Mouse (Mus musculus): Measurements from ENCODE around the gene Hpcal4. TPM values are rescaled to one million over a fixed set of nuclear protein-coding genes. Genes with fewer than 3 reads are reported as not detected.

Gene Hpcal4
- total RNA-seq, 1 experiment from 2014 or later, result 5.4 TPM

DNA sequence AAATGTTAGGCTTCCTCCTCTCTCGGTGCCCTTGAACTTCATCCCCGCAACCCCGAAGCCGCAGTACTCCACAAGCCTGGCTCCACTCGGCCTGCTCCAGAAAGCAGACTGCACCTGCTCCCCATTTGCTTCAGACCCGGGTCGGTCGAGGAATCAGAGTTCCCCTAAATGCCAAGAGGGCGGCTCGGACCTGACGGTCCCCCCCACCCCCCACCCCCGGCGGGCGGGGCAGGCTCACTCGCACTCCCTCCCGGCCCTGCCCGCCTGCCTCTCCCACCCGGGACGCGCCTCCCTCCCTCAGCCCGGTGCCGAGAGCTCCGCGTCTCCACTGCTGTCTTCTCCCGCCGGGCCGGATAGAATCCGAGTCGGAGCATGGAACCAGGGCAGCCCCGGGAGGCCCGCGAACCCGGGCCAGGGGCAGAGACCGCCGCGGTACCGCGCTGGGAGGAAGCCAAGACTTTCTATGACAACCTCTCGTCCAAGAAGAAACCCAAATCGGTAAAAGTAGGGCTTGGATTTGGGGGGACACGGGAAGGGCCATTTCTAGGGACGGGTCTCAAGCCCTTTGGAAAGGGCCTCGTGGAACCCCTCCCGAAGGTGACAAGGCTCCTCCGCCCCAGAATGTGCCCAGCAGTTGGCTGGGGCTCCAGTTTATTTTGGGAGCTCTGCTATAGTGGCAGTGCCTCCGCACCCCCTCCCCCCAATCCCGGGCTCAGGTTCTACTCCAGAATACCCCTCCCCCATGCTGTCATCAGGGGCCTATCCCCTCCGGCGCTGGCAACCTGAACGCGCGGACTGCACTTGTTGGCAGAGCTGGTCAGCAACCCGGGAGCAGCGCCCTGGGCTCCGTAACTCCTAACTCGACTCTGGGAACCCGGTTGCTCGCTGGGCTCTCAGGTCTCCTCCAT lies 18.4 kb downstream of the Hpcal4 start, which contains the start of gene Nt5c1a:
TSS of gene Nt5c1a (plus strand) at position 319 of the 908 bp plus-strand sequence.
- DNase-seq, result peak; percentile 82

DNA sequence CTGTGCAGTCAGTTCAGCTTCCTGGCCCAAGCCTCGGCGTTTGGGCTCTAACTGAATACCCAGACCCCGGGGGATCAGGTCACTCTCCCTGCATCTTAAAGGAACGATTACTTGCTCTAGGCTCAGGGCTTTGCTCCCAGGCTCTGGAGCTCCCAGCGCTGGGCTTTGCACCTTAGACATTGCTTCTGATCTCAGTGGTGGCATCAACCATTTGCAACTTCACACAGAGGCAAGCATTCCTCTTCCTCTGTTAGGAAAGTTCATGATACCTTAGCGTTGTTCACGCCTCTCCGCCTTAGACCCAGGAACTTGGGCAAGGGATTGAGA lies 19.0 kb downstream of the Hpcal4 start:
- DNase-seq, result no peak

DNA sequence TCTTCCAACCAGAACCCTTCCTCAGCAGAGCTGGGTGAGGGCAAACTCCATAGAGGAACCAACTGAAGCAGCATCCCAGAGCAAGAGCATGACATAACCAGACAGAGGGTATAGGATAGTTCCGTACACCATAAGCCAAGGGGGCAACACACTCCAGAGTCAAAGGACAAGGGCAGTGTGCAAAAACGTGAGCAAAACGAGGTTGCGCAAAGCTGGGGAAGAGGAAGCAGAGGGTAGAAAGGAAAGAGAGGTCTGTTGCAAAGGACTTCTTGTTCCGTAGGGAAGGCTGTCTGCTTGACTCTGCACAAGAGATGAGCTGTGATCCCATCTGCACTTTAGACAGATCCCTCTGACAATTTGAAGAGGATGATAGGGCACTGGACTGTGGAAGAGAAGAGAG lies 24.3 kb downstream of the Hpcal4 start:
- DNase-seq, result no peak

DNA sequence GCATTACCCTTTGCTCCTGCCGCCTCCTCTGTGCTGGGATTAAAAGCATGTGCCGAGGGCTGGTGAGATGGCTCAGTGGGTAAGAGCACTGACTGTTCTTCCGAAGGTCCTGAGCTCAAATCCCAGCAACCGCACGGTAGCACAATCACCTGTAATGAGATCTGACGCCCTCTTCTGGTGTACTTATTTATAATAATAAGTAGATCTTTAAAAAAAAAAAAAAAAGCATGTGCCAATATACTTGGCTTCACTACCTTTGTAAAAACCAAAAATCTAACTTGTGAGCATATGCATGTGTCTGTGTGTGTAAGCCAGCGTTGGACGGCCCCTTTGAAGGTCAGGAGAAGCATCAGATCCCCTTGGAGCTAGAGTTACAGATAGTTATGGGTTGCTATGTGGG lies 28.0 kb downstream of the Hpcal4 start:
- DNase-seq, result no peak

DNA sequence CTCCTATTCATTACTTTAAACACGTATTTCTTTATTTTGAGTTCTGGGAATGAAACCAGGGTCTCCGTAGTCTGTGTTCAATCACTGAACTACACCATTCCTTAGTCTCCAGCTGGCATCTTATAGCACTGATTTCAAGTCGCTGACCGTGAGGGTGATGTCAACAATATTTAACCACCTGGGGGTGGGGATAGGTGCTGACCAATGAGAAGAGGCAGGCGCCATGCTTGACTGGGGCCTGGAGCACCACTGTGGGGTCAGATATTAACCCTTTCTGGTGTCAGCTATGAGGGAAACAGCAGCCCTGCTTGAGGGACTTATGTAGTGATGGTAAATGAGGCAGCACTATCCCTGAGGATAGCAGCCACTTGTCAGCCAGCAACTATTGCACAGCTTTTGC lies 28.4 kb downstream of the Hpcal4 start:
- no peak for DNase-seq

DNA sequence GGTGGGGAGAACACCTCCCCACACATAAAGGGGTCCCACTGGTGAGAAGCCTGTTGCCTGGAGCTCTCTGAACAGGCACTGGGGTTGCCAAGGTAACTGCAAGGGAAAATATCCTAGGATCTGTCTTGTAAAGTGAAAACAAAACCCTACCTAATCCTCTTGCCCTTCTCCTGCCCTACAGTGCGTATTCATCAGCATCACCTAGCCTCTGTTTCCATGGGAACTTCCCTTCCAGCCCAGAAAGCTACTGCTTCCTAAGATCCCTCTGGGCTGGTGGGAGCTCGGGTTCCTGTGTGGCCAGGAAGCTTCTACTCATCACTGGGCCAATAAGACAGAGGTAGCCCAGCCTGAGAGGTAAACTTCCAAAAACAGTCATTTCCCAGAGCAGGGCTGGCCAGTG lies 29.3 kb downstream of the Hpcal4 start:
- no peak for DNase-seq

DNA sequence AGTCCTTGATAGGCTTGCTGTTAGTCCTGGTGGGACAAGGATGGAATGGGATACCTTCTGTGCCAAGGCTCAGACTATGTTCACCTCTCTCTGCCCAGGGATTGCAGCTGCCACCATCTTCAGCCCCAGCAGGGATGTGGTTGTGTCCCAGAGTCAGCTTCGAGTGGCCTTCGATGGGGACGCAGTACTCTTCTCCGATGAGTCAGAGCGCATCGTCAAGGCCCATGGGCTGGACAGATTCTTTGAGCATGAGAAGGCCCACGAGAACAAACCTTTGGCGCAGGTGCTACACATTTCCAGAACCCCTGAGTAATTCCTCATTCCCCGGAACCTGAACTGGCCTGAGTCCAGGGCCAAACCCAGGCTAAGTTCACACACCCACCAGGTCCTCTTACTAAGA lies 30.9 kb downstream of the Hpcal4 start:
- DNase-seq, result peak; percentile 83

DNA sequence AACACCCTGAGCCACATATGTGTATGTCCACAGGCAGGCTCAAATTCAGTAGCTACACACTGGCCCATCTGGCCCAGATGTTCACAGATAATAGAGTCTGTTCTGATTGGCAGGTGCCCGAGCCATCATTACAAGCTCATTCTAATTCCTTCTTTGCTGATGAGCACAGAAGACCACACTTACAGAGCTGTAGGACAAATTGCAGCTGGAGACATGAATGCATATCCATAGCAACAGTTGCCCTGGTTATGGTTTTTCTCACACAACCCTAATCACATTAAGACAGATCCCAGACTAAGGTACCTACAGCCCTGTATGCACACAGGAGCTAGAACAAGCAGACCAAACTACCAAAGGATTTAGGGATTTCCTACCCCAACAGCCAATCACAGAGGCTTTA lies 32.3 kb downstream of the Hpcal4 start:
- DNase-seq, result no peak

DNA sequence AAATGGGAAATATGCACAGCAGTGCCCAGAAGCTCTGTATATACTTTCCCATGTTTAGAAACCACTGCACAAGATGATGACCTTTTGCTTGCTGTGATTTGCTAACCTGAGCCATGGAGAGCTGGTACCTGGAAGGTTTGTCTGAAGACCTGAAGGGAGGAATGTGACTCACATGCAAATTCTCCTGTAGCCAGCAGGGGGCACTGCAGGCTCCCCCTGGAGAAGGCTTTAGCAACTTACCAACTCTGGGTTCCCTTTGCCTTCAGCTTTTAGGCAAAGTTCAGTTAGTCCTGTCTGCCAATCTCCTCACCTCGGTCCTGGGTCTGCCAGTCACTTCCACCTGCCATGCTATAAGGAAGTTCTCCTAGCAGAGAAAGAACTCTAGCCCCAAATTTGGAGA lies 33.8 kb downstream of the Hpcal4 start:
- peak; percentile 76 for DNase-seq

DNA sequence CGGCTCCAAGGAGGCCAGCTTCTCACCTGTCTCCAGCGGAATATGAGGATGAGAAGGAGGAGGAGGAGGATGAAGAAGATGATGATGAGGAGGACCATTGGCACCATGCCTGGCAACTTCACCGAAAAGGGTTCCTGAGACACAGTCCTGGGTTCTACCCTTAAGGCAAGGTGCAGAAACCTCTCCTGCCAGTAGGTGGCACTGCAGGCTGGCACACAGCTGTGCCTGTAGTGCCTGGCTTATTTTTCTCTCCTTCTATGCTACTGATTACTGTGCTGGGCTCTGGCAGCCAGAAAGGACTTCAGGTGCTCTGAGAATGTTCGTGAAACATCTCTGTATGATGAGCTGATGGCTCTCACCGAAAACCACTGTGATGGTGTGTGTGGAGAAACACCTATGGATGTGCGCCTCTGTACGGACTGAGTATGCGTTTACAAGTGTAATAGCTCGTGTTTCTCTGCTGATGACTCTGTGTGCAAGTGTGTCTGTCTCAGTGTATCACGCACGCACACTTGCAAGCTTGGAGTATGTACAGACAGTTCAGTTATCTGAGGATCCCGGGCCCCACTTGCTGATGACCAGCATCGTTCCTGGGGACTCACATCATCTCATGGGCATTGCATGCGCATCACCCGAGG lies 36.8 kb downstream of the Hpcal4 start:
- peak; percentile 84 for DNase-seq

DNA sequence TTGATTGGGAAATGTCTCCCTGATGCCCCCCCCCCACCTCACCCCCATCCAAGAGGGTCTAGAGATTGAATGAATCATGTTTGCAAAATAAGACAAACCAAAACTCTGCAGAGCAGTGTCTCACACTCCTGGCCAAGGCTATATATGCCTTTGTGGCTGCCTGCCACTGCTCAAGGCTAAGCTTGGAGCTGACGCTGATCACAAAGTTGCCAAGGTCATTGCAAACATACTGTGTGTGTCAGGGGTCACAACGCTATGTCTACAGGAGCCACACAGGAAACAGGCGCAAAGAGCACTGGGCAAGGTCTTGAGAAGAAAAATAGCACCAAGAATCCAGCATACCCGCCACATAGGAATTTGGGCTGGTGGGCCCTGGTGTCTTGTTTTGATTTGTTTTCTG lies 37.6 kb downstream of the Hpcal4 start:
- peak; percentile 73 for DNase-seq

DNA sequence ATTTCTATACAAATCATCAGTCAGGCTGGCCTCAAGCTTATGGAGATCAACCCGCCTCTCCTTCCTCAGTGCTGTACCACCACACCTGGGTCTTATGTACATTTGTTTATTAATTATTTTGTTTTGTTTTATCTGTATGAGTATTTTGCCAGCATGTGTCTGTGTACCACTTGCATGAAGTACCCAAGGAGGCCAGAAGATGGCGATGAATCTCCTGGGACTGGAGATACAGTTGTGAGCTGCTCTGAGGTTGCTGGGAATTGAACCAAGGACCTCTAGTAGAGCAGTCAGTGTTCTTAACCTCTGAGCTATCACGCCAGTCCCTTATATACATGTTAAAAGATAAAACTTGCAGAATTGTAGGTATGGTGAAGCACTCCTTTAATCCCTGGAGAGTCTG lies 40.3 kb downstream of the Hpcal4 start:
- DNase-seq, result peak; percentile 52

DNA sequence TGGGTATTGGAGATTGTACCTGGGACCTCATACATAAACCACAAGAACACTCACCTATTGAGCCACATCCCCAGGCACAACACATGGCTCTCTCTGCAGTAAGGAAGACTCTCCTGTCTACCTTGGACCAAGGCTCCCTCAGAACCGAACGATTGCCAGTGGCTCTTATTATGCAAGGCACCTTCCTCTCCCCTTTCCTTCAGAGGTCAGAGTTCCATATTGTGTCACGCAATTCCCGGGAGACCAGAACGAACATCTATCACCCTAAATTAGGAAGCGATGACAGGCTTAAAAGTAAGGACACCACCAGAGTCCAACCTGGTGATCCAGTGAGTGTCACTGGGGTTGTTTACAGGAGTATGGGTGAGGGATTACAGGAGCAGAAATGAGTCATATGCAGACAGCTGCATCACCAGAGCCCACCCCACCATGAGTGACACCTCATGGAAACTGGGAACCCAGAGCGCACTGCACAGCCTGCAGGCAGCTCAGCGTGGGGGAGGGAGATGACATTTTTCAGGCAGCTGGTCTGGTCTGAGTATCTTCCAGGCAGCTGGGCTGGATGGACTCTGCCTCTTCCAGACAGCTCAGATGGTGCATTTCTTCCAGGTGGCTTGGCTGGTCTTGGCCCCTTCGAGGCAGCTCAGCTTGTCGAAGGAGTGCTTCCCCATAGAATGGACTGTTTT lies 42.8 kb downstream of the Hpcal4 start:
- peak; percentile 63 for DNase-seq

DNA sequence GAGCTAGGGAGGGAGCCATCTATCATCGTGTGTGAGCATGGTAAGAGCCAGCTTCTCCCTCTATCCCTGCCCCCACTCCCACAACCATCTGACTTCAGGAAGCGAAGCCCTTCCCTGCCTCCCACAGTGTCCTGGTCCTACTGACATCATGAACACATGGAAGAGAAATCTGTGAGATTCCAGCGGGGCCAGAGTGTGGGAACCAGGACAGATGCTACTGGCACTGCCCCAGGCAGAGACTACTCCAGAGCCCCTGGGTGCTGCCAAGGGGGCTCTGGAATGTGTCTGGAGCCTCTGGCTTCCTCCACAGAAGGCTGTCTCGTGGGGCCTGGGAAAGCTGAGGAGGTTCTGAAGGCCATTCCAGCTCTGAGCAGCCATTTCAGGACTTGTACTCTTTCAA lies 44.7 kb downstream of the Hpcal4 start:
- no peak for DNase-seq

DNA sequence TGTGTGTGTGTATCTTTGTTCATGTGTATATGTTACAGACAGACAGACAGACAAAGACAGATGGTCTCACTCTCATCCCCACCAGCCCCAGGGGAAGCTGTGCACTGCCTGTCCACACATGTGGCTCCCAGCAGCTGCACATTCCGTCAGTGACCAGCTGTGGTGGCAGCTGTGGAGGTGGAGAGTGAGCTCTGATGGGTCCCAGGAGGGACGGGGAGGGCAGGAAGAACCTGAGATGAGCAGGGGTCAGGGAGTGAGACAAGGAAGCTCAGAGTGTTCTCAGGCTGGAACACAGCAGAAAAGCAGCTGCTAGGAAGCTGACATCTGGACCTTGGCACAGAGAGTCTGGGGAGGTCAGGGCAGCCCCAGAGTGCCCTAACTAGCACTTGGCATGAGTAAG lies 45.2 kb downstream of the Hpcal4 start:
- no peak for DNase-seq

DNA sequence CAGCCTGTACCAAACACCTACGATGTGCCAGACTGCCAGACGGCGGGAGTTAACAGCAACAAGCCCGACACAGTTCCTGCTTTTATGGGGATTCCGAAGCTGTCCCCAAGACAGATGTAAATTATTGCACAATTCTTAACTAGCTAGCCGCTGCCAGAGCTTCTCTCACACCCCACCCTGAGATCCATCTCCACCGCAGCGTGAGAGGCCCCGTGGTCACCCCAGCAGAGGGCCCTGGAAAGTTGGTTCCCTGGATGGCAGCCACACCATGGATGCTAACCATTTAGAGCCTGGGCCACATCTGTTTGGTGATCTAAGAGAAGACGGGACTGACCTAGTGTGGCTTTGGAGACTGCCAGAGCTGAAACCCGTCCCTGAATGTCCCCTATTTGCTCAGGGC lies 46.1 kb downstream of the Hpcal4 start:
- DNase-seq, result no peak

DNA sequence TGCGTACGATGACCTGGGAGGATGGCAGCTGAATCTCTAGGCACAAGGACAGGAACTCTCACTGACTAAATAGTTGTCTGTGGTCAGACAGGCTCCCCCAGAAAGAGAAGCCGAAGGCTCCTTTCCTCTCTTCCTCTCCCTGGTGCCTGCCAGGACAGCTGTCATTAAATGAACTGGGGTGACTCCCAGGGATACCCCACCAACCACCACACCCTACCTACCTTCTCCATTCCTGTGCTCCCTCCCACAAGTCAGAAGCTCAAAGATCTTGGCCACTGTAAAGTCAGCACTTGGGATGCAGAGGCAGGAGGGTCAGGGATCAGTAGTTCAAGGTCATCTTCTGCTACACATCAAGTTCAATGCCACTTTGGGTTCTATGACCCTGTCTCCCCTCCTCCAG lies 49.8 kb downstream of the Hpcal4 start:
- no peak for DNase-seq

DNA sequence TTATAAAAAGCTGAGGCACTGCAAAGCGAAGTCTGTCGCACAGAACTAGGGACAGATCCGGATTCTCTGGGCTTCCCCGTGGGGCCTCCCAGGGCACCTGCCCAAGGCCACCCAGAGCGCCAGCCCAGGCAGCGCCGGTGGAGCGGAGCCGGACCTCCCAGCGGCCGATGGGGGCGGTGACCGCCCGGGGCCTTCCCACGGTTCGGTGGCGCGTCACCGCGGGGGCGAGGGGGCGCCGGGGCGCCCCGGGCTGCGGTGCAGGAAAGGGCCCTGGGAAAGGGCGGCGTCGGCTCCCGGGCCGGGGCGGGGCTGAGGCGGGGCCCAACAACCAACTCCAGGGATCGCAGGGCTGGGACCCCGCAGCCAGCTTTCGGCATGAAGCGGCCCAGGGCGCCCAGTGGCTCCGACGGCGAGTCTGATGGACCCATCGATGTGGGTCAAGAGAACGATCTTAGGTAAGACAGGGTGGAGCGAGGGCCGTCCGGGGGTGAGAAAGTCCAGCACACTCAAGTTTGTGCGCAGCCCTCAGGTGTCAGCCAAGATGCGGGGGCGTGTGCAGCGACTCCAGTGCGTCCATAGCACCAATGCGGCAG lies 50.6 kb downstream of the Hpcal4 start, which contains the start of gene Heyl:
TSS of gene Heyl (plus strand) at position 65 of the 593 bp plus-strand sequence.
- DNase-seq, result peak; percentile 78

DNA sequence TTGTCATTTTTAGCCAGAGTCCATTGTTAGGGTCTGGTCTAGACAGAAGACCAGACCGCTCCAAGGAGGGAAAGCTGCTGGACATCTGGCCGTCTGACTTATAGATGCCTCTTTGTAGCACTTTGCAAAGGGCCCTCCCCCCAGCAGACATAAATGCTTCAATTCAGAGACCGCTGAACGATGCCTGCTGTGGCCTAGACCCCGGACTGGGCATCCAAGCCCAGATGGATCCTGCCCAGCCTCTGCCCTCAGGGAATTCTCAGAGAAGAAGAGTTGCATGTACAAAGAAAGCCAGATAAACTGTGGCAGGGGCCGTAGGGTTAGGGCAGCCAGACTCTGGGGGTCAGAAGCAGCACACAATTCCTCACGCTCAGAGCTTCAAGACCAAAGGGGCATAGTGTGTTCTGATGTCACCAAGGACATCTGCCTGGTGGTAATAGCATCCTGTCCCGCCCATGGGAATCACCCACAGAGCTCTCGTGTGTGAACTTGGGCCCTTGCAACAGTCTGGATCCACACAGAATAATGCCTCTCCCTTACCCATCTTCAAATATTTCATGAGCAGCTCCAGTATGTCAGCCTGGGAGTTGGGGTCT lies 52.9 kb downstream of the Hpcal4 start:
- DNase-seq, result no peak

DNA sequence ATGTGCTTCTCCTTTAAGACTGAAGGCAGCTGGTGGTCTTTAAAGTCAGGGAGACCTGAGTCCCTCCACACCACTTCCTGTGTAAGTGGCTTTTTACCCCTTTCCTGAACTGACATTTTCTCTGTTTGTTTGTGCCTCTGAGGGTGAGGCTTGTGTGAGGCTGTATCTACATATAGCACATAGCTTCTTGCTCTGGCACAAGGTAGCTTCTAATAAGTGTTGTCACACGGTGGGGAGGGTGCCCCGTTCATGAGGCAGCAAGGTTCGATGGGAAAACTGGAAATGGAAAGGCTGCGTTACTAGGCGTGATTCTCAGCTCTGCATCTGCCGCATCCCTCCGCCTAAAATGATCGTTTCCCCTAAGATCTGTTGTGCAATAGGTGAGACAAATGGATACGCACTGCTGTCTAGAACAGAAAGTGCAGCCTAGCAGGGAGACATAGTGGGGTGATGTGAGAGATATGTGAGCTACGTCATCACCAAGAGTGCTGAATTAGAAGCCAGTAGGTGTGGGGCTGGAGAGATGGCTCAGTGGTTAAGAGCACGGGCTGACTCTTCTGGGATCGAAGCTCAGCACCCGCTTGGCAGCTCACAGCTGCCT lies 53.5 kb downstream of the Hpcal4 start:
- no peak for DNase-seq

DNA sequence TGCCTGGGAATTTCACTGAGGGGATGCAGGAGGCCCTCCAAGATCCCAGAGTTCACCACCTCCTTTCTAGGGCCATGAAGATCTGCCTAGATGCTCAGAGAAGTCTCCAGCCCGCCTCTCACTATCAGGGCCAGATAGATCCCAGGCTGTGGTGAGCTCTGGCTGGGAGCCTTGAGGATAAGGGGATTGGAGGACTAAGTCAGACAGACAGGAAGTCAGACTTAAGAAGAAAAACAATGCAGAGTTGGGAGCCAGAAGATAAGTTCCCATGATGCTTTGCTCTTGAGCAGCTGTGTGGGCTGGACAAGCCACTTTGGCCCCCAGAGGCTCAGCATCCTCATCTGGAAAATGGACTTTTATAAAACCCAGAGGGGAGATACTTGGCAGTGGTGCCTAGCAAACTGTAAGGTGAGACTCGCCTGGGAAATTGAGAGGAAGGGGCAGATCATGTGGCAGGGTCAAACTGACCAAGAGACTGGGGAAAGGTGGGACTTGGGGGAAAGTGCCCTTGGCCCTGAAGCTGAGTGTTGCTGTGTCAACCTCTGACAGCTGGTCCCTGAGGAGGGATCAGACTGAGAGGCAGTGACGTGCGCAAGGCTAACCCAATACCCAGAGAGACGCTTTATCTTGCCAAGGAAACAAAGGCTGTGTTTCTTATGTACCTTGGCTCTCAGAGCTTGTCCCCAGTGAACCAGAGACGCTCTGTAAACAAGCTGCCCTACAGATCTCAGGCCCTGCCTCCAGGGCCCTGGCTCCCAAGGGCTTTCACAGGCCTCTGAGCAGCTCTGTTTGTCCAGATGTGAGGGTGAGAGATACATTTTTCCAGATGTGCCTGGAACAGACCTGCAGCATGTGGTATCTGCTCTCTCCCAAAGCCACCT lies 54.6 kb downstream of the Hpcal4 start:
- DNase-seq, result no peak
